Mouse (Mus musculus): ENCODE results near the gene Atpaf2. TPM values are rescaled to one million over a fixed set of nuclear protein-coding genes. Genes with fewer than 3 reads are reported as not detected.
A peak's percentile ranks its signal among the peaks of the same experiment; 100 is the strongest.
"Not testable (repeated sequence)": the region's sequence is repeated elsewhere in the genome, so short reads cannot be mapped to it uniquely, and the experiment has no call there.

Gene Atpaf2
- total RNA-seq (2021): 10 to 100 TPM; 27.0 to 31.1 TPM
- long read RNA-seq, experiment 1, transcript Atpaf2-201 (8 exons, 1,813 nt): major isoform, 35 of 50 reads
- long read RNA-seq, experiment 1, partial matches to known transcripts: 0 of 50 reads
- long read RNA-seq, experiment 1, other reads (novel, unspliced or antisense): 15 of 50 reads
- long read RNA-seq, experiment 2, transcript Atpaf2-201 (8 exons, 1,813 nt): major isoform, 39 of 47 reads
- long read RNA-seq, experiment 2, partial matches to known transcripts: 1 of 47 reads
- long read RNA-seq, experiment 2, other reads (novel, unspliced or antisense): 7 of 47 reads

DNA sequence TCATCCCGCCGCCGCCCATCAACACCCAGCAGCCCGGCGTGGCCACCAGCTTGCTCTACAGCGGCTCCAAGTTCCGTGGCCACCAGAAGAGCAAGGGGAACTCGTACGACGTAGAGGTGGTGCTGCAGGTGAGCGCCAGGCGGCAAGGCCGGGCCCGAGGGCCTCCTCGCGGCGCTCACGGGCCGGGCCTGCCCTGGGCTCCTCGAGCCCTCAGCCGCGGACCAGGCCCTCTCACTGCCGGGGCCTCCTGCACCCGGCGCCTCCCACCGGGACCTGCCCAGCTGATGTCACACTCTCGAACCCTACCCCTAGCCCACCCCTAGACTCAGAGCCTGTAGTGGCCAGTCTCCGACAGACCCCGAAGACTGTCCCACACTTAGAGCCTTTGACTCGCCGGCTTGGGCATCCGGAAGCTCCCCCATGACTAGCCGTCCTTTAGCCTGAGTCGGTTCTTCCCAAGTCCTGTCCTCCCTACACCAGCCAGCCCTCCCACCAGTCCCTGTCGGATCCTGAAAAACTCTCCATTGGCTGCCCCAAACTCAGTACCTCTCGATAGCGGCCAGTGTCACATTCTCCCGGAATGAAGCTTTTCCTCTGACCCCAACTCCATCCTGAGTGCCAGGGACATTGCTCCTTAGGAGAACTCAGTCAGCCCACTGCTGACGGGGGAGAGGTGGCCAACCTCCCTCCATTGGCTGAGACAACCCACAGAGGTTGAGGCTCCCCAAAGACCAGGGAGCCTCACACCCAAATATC is at the start of gene Atpaf2:
Atpaf2 (minus strand) TSS at position 741 of the 756 bp plus-strand sequence.
- DNase-seq: peak; percentile 28

DNA sequence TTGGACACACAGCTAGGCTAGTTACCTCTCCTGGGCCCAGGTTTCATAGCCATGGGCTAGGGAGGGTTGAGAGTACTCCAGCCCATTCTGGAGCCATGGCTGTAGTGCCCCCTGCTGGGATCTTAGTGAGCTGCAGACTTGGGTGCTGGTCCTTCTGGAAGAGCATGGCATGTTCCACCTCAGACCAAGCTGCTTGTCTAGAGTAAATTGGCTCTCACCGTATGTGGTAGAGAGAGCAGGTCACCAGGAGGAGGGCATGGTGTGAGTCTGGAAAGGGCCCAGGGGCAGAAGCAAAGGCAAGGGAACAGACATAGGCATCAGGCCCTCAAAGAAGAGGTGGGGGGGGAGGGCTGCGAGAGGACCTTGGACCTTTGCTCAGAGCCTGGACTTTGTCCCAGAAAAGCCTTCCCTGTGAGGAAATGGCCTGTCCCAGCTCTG is 47.7 kb upstream of the Atpaf2 start:
- DNase-seq: no peak

DNA sequence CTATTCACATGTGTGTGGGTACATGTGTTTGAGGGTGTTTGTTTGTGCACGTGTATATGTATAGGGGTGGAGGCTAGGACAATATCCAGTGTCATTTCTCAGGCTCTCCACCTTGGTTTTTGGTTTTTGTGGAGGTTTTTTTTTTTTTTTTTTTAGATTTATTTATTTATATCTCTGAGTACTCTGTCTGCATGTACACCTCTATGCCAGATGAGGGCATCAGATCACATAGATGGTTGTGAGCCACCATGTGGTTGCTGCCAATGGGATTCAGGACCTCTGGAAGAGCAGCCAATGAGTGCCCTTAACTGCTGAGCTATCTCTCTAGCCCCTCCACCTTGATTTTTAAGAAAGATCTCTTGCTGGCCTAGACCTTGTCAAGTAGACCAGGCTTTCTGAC is 39.7 kb upstream of the Atpaf2 start:
- no peak for DNase-seq

DNA sequence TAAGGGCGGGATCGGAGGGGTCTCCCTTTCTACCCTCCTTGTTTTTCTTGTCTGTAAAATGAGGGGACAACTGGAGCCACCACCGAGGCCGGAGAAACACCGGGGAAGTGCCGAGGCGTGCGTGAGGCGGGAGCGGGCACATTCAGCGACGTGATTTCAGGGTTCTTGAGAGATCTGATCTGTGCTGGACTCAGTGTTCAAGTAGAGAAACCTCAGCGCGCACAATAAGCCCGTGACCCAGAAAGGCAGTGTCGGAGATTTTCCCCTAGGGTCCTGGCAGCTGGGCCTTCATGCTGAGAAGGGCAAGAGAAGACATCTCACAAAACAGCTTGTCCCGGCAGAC is 36.5 kb upstream of the Atpaf2 start:
- DNase-seq: no peak

DNA sequence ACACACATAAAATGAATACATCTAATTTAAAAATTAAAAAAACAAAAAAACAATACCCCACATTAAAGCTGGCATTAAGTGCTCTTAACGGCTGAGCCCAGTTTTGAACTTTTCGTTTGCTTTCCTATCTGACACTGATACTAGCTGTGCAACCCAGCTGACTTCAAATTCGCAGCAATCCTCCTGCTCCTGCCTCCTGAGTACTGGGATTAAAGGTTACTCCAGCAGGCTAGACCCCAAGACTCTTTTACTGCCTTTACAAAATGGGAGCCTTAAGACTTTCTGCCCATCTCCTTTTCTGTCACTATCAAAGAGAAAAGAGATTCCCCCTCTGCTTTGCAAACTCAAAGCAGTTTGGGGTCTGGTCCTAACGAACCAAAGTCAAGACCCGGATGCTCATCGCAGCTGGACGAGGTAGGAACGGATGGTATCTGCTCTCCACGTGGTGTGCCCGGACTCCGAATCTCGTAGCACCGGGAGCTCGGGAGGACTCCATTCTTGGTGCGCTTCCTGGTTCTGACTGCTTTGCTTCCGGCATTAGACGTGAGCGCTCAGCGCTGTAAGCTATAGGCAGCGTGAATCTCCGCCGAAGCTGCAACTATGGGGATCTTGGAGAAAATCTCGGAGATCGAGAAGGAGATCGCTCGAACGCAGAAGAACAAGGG is 36.0 kb upstream of the Atpaf2 start, which contains the start of gene Drg2:
Drg2 (plus strand) TSS at position 512 of the 665 bp plus-strand sequence.
- peak; percentile 81 for DNase-seq

DNA sequence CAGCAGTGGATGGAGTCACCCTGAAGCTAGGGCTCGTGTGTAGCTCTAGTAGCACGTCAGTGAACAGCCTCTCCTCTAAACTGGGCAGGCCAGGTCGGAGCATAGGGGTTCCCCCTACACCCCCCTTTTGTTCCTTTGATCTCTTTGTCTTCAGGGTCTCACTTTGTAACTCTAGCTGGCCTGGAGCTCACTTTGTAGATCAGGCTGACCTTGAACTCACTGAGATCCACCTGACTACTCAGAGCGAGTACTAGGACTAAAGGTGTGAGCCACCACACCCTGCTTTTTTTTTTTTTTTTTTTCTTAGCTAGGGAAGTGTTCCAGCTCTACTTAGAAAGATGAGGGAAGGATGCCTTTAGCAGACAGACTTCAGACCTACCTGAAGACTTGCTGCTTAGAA is 25.8 kb upstream of the Atpaf2 start:
- DNase-seq: no peak

DNA sequence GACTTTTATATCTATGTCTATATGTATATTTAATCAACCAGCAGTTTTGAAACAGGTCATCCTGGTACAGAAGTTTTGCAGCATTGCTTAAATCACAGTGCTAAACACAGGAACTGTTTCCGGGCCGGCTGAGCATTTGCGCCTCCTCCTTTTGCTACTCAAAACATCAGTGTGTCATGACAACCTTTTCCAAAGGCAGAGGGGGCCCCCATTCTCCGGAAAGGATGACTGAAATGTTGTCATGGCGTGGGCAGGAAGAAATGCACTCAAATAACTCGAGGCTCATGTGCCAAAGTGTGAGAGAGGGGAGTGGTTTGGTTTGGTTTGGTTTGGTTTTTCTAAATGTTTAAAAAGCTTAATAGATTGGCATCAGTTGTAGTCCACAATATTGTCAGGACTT is 24.6 kb upstream of the Atpaf2 start:
- no peak for DNase-seq

DNA sequence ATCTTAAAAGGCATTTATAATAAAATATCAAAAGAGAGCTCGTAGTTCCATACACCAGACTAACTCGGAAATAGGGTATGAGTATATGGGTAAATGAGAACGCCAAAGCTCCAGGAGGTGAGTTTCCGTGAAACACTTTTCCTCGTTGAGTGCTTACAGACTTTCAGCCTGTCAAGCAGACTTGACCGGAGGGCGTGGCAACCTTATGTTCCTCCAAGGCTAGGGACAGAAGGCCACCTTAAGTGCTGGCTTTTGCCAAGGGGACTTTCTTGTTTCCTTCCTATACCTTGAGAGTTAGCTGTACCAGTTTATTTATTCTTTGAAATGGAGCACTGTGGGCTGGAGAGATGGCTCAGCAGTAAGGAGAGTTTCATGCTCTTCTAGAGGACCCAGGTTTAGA is 21.9 kb upstream of the Atpaf2 start:
- DNase-seq: no peak

DNA sequence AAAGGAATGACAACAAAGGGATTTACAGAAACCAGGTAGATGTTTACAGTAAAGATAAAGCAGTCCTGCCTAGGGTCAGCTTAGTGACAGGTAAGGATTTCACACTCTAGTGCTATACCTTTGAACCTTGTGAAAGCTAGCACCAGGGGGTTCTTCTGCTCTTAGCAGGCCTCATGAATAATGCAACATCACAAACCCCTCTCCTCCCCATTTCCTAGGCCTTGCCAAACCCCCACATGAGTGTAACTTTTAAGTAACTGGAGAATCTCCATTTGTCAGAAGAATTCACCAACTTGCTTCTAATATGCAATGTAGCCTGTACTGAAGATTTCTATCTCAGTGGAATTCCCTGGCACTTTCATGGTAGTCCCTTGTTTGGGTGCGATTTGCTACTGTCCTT is 21.4 kb upstream of the Atpaf2 start:
- not testable (repeated sequence) for DNase-seq

DNA sequence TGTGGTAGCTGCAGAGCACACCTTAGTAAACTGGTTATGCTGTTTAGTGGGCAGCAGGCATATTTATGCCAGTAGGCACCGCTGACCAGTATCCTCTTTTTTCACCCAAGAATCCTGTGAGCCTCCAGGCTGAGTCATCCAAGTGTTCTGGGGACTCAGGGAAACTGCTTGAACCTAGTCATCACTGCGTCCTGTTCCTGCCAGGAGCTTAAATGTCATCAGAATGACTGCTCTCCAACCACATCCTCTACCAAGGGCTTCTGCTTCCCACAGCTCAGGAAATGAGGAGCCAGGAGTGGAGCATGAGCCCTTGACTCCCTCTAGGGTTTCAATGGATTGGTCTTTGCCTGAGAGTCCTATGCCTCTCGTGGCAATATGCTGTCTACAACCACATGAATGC is 18.4 kb upstream of the Atpaf2 start:
- no peak for DNase-seq

DNA sequence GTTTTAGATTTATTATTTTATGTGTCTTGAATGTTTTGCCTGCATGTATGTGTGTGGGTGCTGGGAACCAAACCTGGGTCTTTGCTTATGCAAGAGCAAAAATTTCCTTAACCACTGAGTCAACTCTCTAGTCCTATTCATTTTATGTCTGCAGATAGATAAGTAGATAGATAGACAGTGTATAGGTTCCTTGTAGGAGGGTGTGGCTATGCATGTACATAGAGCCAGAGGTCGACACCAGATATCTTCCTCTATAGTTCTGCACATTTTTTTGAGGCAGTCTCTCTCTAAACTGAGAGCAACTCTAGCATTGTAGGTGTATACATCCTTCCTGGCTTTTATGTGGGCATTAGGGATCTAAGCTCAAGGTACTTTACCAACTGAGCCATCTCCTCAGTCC is 16.9 kb upstream of the Atpaf2 start:
- no peak for DNase-seq

DNA sequence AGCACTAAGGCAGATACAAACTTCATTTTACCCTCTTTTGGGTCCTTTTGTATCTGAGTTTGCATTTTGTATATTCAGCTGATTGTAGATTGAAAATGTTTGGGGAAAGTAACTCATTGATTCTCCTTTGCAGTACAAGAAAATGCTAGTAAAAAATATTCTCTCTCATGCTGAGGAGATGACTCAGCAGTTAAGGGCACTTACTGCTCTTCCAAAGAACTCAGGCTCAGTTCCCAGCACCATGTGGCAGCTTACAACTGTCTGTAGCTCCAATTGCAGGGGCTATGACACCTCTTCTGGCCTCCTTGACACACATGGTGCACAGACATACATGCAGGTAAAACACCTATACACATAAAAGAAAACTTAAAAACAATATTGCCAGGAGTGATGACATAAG is 15.2 kb upstream of the Atpaf2 start:
- DNase-seq: no peak

DNA sequence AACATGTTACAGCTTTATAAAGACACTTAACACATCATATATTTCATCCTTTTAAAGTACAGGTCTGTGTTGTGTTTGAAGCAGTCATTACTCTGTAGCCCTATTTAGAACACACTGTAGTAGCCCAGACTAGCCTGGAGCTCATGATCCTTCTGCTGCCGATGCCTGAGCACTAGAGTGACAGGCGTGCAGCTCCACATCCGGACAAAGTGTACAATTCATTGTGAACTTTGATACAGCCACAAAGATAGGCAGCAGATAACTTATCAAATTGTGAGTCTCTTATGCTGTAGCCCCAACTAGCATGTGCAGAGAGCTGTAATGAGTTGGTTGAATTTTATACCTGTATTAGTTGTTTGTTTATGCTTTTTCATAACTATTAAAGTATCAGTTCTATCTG is 9.4 kb upstream of the Atpaf2 start:
- DNase-seq: no peak

DNA sequence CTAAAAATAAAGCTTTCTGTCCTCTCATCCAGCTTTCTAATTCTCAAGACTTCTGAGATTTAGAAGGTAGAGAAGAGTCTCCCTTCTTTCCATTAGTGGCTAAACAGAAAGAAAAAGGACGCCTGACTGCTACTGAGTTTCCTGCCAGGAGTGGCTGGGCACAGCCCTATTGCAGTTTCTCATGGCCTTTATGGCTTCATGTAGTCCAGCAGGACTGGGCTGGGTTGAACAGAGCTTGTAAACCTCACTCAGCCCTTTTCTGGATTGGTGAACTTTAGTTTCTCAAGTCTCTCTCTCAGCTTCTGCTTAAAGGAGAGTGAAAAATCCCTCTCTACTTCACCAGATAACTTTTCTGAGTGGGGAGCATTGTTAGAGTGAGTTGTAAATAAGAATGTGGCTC is 8.2 kb upstream of the Atpaf2 start:
- DNase-seq: no peak

DNA sequence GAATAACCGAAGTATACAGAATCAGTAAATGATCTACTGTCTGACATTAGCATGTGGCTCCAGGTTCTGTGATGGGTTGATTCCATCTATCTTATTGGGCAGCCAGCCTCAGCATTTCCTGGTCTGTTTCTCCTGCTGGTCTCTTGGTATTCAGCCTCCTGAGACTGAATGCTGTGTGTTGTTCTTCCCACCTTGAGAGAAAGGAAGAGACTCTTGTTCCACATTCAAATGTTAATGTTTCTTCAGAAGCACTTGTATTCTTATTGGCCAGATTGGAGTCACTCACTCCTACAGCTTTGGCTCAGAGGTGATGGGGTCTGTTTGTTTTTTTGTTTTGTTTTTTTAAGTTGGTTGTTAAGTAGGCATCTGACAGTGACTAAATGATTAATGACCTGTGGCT is 4.7 kb upstream of the Atpaf2 start:
- no peak for DNase-seq

DNA sequence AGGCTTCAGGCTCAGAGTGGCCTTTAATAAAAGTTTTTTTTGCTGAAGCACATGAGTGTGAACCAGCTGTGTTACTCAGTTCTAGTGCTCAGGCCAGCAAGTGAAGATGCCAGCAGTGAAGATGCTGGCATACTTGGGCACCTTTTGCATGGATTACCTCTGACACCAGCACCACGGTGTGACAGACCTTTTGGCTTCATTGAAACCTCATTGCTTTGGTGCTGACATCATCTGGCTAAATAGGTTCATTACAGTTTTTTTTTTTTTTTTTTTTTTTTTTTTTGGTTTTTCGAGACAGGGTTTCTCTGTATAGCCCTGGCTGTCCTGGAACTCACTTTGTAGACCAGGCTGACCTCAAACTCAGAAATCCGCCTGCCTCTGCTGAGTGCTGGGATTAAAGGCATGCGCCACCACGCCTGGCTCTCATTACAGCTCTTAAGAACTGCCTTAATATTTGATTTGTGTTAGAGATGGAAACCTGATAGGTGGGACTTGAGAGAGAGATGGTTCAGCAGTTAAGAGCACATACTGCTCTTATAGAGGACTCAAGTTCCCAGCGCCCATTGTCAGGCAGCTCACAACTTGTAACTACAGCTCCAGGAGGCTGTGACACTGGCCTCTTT is 3.9 kb upstream of the Atpaf2 start:
- DNase-seq: no peak

DNA sequence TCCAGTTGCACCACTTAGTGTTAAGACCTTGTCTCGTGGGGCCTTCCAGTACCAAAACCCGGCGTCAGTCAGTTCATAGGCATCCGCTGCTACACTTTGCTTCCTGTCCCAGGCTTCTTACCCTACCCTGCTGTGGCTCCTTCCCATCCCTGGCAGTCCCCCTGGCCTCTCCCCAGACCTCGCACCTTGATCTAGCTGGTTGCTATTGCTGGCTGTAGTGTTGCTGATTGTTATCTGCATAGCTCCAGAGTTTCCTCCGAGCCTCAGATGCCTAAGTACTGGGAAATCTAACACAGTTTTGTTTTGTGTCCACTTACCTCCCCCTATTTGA is 181 bp upstream of the Atpaf2 start:
- DNase-seq: no peak

DNA sequence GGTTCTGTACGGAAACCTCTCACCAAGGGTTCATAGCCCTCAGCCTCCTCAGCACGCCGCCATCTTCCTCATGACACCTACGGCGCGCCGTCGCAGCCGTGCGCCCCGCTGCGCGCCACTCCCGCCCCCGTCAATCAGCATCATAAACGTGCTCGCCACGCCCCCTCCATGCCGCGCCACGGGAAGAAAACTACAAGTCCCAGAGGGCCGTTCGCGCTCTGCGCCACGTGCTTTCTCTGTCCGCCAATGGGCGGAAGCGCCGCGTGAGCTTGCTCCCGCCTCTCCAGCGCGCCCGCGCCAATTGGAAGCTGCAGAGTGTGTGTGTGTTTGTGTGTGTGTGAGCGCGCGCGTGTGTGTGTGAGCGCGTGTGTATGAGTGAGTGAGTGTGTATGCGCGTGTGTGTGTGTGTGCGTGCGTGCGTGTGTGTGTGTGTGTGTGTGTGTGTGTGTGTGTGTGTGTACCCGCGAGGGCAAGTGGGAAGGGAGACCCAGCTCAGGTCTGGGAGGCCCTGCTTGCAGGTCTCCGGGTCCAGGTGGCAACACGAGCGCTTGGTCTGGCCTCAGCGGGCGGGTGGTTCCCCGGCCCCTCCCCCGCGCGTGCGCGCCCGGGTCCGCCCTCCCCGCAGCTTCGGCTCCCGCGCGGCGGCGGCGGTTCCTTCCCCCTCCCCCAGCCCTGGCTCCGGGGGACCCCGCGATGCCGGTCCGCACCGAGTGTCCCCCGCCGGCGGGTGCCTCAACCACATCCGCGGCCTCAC is 1.1 kb downstream of the Atpaf2 start, which contains the start of gene Gid4:
Gid4 (plus strand) TSS at position 183 of the 754 bp plus-strand sequence.
- DNase-seq: peak; percentile 97

DNA sequence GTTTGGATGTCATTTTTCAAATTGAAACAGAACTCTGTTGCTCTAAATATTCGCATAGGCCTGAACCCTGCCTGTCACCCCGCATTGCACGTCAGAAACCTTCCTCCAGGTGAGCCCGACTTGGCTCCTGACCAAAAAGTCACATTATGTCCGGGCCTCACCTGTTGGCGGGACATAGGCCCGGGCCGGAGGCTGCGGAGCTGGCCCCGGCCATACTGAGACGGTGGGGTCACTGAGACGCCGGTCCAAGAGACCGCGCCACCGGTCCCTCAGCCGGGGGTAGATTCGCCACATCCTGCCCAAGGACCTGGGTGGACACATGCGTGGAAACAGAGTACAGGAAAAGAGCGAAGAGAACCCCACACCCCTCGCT is 1.7 kb downstream of the Atpaf2 start:
- no peak for DNase-seq

DNA sequence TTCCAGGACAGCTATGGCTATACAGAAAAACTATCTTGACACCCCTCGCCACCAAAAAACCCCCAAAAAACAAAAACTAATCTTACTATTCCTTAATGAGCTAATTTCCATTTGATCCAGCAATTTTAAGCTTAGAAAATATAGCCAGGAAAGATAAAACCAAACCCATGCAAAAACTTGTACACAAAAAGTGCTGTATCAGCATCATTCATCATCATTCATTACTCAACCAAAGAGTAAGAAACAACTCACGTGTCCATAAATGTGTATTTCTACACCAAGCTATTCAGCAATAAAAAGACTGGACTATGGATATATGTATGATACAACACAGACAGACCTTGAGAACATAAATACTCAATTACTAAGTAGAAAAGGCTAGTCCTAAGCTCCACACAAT is 5.3 kb downstream of the Atpaf2 start:
- DNase-seq: no peak

DNA sequence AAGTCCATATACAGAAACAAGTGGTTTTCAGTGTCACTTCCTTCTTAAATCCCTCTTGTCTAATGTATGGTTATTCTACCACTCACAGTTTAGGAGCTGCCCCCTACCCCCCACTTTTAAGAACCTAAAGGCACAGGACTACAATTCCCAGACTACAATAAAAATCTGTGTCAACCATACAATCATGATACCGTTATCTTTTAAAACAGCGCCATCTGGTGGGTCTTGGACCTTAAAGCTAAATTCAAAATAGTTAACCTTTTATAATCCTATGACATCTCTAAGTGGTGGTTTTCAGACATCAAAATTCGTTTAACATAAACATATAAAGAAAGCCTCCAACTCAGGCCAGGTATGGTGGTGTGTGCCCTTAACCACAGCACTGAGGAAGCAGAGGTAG is 6.1 kb downstream of the Atpaf2 start:
- no peak for DNase-seq

DNA sequence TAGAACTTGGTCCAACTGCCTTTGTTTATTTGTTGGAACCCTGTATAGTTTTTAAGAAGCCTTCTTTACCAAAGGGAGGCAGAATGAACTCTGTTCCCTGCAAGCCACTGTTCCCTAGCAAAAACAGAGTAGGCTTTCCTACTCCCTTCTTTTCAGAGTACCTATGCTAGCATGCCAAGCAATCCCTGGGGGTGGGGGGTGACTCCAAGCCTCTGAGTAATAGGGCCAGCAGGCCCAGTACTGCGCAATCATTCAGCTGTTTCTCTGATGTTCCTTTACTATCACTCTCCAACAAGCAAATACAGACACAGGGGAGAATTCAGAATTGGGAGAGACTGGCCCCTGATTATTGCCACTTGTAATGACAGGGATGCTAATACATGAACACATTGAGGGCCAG is 11.7 kb downstream of the Atpaf2 start:
- DNase-seq: no peak

All from gastrocnemius, postnatal 25 days (tissue).